Mouse (Mus musculus) ES-E14 (cell line): Measurements from ENCODE around the gene Rbfox2.

Experiments used
- CHD2 ChIP-seq: IDR thresholded peaks from 2 replicates; pipeline ENCODE4 v1.6.1; 2014; ENCODE audit warnings: mild to moderate bottlenecking, low read depth, low read length, inconsistent platforms
- HCFC1 ChIP-seq: IDR thresholded peaks from 2 replicates; pipeline ENCODE4 v1.6.1; 2012; ENCODE audit warnings: low read length, inconsistent platforms, borderline replicate concordance; ENCODE audit not compliant: insufficient read depth
- MAFK ChIP-seq: IDR thresholded peaks from 2 replicates; pipeline ENCODE4 v1.6.1; 2014; ENCODE audit warnings: mild to moderate bottlenecking, low read depth, low read length, inconsistent platforms; ENCODE audit not compliant: insufficient read depth
- ZNF384 ChIP-seq: IDR thresholded peaks from 2 replicates; pipeline ENCODE4 v1.6.1; 2012; ENCODE audit warnings: low read depth, low read length, inconsistent platforms

DNA sequence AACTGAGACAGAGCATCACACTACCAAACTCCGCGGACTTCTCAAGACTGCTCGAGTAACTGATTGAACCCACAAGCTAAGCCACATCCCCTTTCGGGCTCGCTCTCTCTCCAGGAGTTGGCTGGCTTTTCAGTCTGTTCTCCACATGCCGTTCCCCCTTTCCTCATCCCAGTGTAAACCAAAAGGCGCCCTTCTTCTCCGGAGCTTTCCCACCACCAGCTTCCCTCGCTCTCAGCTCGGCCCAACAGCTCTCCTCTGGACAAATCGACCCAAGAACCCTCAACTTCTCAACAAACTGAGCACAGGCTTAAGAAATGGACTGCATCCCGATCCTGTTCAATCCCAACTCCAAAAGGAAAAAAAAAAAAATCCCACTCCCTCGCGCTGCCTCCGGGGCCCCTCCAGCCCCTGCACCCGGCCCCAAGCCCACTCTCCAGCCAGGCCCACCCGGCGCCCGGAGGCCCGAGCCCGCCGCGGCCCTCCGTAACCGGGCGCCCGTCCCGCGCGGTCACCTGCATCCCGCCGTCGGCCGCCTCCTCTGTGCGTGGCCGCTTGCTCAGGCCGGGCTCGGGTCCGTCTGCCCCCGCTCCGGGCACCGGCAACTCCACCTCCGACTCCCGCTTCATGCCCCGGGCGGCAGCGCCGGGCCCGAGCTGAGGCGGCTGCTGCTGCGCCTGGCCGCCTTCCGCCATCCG lies 805 bp downstream of the Rbfox2 start:
- no peak for TF ChIP-seq ZNF384
- no peak for TF ChIP-seq MAFK
- TF ChIP-seq HCFC1, result no peak
- TF ChIP-seq CHD2, result no peak
